Mouse (Mus musculus) layer of hippocampus, adult 8-10 months (tissue): ENCODE data around the gene Map2k2. TPM values are rescaled to one million over a fixed set of nuclear protein-coding genes. Genes with fewer than 3 reads are reported as not detected.
"Not testable (repeated sequence)": the region's sequence is repeated elsewhere in the genome, so short reads cannot be mapped to it uniquely, and the experiment has no call there.

Source experiments
- DNase-seq, 2 experiments: peaks; one replicate each; pipeline ENCODE4 v3.0.0; 2022; ENCODE audit warnings: low spot score in 2 of 2
- total RNA-seq, 4 experiments: library from RNA; stranded (reverse); gene quantifications; 2 replicates each; pipeline ENCODE4 v1.2.4; 2022

Map2k2 gene
- 100 to 1,000 TPM; 131 to 151 (median 135) TPM for total RNA-seq

- peak; percentile 93 to 95 for DNase-seq
These were observed at the start of gene Map2k2 for GRCm38 (mm10) chr10:81105565-81106112. Map2k2 (plus strand) TSS chr10:81105915.

GRCm38 (mm10) chr10:81057406-81058130, 48.1 kb upstream of the Map2k2 start:
- DNase-seq = no peak

- DNase-seq = no peak
These were observed 46.8 kb upstream of the Map2k2 start for GRCm38 (mm10) chr10:81058896-81059295.

GRCm38 (mm10) chr10:81059603-81060543, 45.8 kb upstream of the Map2k2 start, which contains the start of gene Sgta:
Sgta (minus strand) TSS chr10:81060181.
- DNase-seq = peak; percentile 100

GRCm38 (mm10) chr10:81062710-81063109, 43.0 kb upstream of the Map2k2 start:
- DNase-seq = no peak

- not testable (repeated sequence) for DNase-seq
These were observed 41.2 kb upstream of the Map2k2 start for GRCm38 (mm10) chr10:81064519-81064918.

GRCm38 (mm10) chr10:81068706-81069105, 37.0 kb upstream of the Map2k2 start:
- DNase-seq = no peak

- peak; percentile 98 for DNase-seq
These were observed 35.9 kb upstream of the Map2k2 start, which contains the start of gene Thop1 for GRCm38 (mm10) chr10:81069836-81070235. Thop1 (plus strand) TSS chr10:81070035.

- DNase-seq = no peak
These were observed 33.4 kb upstream of the Map2k2 start for GRCm38 (mm10) chr10:81072290-81072689.

- DNase-seq = no peak
These were observed 32.3 kb upstream of the Map2k2 start for GRCm38 (mm10) chr10:81073464-81073863.

GRCm38 (mm10) chr10:81075734-81076133, 30.0 kb upstream of the Map2k2 start:
- no peak for DNase-seq

- no peak for DNase-seq
These were observed 29.4 kb upstream of the Map2k2 start for GRCm38 (mm10) chr10:81076356-81076755.

- no peak for DNase-seq
These were observed 27.8 kb upstream of the Map2k2 start for GRCm38 (mm10) chr10:81077916-81078315.

GRCm38 (mm10) chr10:81080008-81080655, 25.6 kb upstream of the Map2k2 start:
- DNase-seq = no peak

- DNase-seq = peak; percentile 54 to 80
These were observed 23.4 kb upstream of the Map2k2 start for GRCm38 (mm10) chr10:81082168-81082960.

- DNase-seq = no peak
These were observed 18.7 kb upstream of the Map2k2 start for GRCm38 (mm10) chr10:81087021-81087420.

- no peak for DNase-seq
These were observed 16.5 kb upstream of the Map2k2 start for GRCm38 (mm10) chr10:81089216-81089615.

GRCm38 (mm10) chr10:81090621-81091020, 15.1 kb upstream of the Map2k2 start:
- DNase-seq = no peak

- DNase-seq = no peak
These were observed 13.1 kb upstream of the Map2k2 start for GRCm38 (mm10) chr10:81092465-81093250.
